Comparison of ENCODE assay signal across 8 mouse cellular contexts in the genomic region with DNA sequence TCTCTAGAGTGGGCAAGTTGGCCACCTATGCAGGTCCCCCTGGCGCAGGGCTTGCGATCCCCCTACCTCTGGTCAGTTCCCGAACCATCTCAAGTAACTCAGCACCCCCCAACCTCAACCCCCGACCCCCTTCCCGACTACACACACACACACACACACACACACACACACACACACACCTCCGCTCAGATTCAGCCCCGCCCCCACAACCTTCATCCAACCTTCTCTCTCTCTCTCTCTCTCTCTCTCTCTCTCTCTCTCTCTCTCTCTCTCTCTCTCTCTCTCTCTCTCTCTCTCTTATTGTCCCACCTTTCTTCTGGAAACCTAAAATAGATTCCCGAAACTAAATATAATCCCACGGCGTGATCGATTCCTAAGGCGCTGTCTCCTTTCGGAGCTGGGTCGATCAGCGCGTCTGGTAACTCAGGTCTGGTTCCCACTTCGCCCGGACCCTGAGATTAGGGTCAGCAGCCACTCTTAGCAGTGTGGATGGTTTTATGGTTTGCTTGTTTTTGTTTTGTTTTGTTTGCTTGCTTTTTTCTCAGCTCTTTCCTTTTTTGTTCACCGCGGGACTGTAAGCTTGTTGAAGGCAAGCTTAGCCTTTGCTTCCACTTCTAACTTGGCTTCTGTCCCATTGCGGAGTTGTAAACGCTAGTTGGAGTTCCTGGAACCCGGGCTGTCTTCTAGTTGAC. TPM values are rescaled to one million over a fixed set of nuclear protein-coding genes. Genes with fewer than 3 reads are reported as not detected.
A peak's percentile ranks its signal among the peaks of the same experiment; 100 is the strongest.
DNase-seq lines count a peak whose midpoint lies in the region; ATAC-seq and TF ChIP-seq lines count a peak whose summit lies in the region.

No protein-coding gene starts in this region.

- H3K36me3 ChIP-seq in limb, embryonic 14.5 days (ENCODE audit: control insufficient read depth, insufficient read depth, low read length): no peaks in the 10 kb centered on the region

- H3K27ac ChIP-seq in limb, embryonic 14.5 days (replicated peaks; ENCODE audit: low read depth, low read length): no peak overlapping the region; the same call in 1 of the 2 replicates

- H3K27me3 ChIP-seq in limb, embryonic 14.5 days (ENCODE audit: control insufficient read depth, insufficient read depth, low read length): peaks cover 72% of the 10 kb centered on the region

- H3K4me2 ChIP-seq in limb, embryonic 14.5 days (replicated peaks; ENCODE audit: low read depth, low read length, severe bottlenecking): peak overlapping the region; percentile 80

- peak overlapping the region; percentile 45 for H3K4me3 ChIP-seq in limb, embryonic 14.5 days (replicated peaks; ENCODE audit: low read length)

- ATAC-seq in limb, embryonic 14.5 days (ENCODE audit: low FRiP score, low read depth): 0 out of 2 replicates have a peak, but pooled peaks have one; percentile 1
- no peak for ATAC-seq in megakaryocyte-erythroid progenitor cell, adult 5-6 weeks (replicated peaks; ENCODE audit: low FRiP score, low TSS enrichment, poor library complexity, severe bottlenecking)

- no peaks in the 10 kb centered on the region for H3K9me3 ChIP-seq in limb, embryonic 14.5 days (ENCODE audit: control insufficient read depth, low read length)

- peak overlapping the region; percentile 55 for H3K9ac ChIP-seq in limb, embryonic 14.5 days (ENCODE audit: low read depth, low read length, severe bottlenecking)

- H3K4me1 ChIP-seq in limb, embryonic 14.5 days (ENCODE audit: control insufficient read depth, insufficient read depth, low read length): peaks cover 22% of the 10 kb centered on the region

- WGBS in limb, embryonic 14.5 days: 3% methylated on average over 22 of the region's 23 CpGs

- TF ChIP-seq POLR2A in limb, embryonic 14.5 days (IDR thresholded peaks at IDR 0.05; ENCODE audit: borderline replicate concordance, extremely low read depth, insufficient read depth, insufficient read length): no peak

- peak; percentile 36 for DNase-seq in cerebellum, adult 11 months
- no peak for DNase-seq in cerebellum, adult 9-10 months
- peak; percentile 25 for DNase-seq in right cerebral cortex, postnatal 4 days
- no peak for DNase-seq in right cerebral cortex, postnatal 14 days
- DNase-seq in limb, embryonic 14.5 days (ENCODE audit: low spot score): no peak
- DNase-seq in right cerebral cortex, postnatal 25 days: no peak
- DNase-seq in gastrocnemius, adult 8-10 months (ENCODE audit: low spot score in 2 of 2): no peak

RNA-seq across cellular contexts. Expression of a gene that starts 7.0 kb away (rescaled TPM):
- polyA plus RNA-seq in limb, embryonic 14.5 days (2012; rRNA removed): 13.8 and 14.1 TPM in 2 replicates
- 14.7 and 16.2 TPM in 2 replicates for polyA plus RNA-seq in limb, embryonic 14.5 days (2014; fragmentation: Nextera tagmentation; extraction: Ambion mirVana)
- not detected in 2 replicates for total RNA-seq in megakaryocyte-erythroid progenitor cell, adult 5-6 weeks (2014; fragmentation: Nextera tagmentation)
- not detected in 2 replicates for total RNA-seq in megakaryocyte-erythroid progenitor cell, adult 5-6 weeks (2017)
- 1 to 10 TPM in 1 of 4 experiments, under 1 TPM in 3; 0.48 to 1.6 (median 0.69) TPM for total RNA-seq in gastrocnemius, adult 8-10 months (2022)

Comparison
In these comparisons a context has a peak if more than half of its experiments do, and no peak if none do; other contexts are left out.
1. DNase-seq: peak in cerebellum, adult 11 months (single experiment) and right cerebral cortex, postnatal 4 days (single experiment); none in cerebellum, adult 9-10 months (single experiment), right cerebral cortex, postnatal 14 days (single experiment), limb, embryonic 14.5 days (single experiment), right cerebral cortex, postnatal 25 days (single experiment) and gastrocnemius, adult 8-10 months (0 of 2).